Mouse (Mus musculus) c-Kit-positive CD71-negative TER-119-negative erythroid progenitor cells, embryonic 14.5 days (primary cell): ENCODE measurements around the gene Dcakd.

ENCODE experiments used
- DNase-seq: peaks from one replicate; pipeline ENCODE4 v3.0.0-alpha.2; 2013; ENCODE audit warnings: low read depth

Dcakd gene

DNA sequence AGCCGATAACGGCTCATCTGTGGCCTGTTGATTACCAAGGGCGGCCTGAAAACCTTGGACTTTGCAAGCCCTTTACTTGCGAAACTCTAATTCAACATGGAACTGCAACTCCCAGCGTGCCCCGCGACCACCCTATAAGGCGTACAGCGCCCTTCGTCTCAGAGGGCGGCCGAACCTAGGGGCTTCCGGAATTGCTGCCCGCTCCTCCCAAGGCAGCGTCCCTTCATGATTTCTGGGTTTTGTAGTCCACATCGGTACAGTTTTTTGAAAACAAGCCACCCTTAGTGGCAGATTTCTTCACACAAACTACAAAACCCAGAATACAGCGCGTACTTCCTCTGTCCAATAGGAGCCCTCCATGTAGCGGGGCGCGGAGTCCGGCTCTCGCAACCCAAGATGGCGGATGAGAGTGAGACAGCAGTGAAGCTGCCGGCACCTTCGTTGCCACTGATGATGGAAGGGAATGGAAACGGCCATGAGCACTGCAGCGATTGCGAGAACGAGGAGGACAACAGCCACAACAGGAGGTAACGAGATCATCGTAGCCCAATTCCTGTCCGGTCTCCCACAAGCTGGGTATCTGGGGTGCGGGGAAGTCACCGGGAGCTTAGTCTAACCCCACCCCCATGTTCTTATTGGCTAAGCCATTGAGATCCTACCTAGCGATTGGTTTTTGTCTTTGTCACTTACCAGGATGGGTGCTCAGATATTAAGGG lies at the start of gene Dcakd, which contains the start of gene Nmt1:
Dcakd (minus strand) TSS at position 158 of the 716 bp plus-strand sequence.
Nmt1 (plus strand) TSS at position 15 of the 716 bp plus-strand sequence.
- DNase-seq, result peak; percentile 92

DNA sequence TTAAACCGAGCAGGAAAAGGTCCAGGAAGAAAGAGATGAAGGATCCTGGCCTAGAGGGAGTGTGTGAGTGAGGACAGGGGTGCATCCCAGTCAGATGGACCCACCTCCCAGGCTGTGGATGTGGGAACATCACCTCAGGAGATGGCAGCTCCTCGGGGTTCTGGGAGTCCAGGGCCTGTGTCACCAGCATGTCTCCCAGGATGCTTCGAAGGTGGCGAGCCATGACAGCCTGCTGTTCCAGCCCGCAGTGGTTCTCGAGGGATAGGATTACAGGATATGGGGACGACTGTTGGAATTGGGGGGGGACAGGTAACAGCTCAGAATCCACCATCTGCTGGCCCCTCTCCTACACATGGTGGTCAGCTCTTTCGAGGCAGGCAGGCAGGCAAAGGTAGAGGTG lies 48.4 kb upstream of the Dcakd start:
- no peak for DNase-seq

DNA sequence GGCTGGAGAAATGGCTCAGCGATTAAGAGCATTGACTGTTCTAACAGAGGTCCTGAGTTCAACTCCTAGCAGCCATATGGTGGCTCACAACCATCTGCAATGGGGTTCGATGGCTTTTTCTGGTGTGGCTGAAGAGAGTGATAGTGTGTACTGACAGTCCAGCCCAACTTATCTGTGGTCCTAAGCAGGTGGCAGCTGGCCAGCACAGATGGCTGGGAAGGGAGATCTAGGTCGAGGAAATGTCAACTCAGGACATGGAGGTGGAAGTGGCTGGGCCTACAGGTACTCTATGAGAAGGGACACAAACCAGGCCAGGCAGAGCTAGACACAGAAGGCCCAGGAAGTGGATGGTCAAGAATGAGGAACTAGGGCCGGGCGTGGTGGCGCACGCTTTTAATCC lies 47.9 kb upstream of the Dcakd start:
- DNase-seq, result no peak

DNA sequence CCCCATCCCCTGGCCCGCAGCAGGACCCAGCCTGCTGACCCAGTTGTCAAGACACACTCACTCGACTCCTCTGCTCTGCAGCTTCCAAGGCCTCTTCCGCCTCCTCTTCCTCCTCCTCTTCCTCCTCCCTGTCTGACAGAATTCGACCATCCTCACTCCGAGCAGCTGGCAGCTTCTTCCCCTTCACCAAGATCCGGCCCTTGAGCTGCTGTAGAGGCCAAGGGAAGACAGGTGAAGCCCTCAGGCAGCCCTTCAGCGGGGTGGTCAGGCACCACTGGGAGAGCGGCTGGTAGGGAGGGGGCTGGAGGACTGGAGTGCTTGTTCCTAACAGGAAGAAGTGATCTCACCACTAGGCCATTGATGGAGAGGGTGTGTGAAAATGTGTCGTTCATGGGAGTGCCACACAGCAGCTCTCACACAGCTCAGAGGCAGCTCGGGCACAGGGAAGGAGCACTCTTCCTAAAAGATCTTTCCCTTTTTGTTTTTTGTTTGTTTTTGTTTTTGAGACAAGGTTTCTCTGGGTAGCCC lies 46.7 kb upstream of the Dcakd start:
- DNase-seq, result no peak

DNA sequence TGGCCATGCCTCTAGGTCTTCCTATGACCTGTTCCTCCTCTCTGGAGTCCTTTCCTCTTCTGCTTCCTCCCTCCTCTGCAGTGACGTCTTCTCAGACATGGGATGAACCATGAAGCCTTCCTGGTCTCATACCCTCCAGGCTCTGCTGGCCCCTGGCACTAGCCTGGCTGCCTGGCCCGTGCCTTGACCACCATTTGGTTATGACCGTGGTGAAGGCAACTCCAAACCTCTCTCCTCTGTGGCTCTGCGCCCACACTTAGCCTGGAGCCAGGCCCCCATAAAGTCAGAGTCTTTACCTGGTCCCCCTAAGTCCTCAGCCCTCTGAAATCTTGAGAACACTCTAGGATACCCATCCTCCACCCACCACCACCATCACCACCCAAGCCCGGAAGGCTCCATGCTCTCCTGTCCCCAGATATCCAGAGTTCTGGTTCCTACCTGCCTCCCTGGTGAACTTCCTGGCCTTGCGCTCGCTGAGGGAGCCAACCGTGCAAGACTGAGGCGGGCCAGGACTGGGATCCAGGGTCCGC lies 46.1 kb upstream of the Dcakd start:
- DNase-seq, result no peak

DNA sequence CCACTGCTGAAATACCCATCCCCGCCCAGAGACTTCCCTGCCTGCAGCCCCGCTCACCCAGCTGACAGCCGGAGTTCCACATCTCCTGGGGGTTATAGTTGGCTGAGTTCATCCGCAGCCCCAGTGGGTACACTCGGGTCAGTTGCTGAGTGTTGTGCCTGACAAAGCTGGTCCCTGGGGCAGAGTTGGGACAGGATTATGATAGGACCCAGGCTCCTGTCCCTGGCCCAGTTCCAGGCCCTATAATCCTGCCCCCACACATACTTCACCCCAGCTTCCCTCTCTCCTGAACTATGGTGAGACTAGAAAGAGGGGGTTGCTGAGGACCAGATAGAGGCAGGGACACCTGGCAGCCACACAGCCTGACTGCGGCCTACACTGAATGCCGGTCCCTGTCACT lies 45.5 kb upstream of the Dcakd start:
- no peak for DNase-seq

DNA sequence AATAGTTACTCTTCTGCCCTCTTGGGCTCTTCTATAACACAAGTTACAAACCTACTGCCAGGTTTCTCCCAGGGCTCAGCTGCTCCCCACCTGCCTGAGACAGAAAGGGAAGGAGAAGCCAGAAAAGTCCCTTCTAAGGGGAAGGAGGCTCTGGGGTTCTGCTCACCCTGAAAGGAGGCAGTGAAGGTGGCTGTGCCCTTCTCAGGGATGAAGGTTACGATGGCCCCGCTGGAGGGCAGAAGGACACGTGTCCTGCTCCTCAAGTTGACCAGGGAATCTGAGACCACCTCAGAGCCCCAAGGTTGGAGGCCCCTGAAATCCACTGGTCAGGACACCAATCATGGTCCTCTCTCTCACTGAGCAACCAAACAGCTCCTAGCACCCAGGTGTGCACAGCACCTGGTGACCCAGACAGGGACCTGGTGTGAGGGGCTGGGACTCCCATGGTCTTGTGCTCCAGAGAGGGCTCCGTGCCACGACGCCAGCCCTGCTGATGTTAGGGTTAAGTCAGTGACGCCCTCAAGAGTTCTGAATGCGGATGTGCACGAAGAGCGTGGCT lies 42.3 kb upstream of the Dcakd start:
- no peak for DNase-seq

DNA sequence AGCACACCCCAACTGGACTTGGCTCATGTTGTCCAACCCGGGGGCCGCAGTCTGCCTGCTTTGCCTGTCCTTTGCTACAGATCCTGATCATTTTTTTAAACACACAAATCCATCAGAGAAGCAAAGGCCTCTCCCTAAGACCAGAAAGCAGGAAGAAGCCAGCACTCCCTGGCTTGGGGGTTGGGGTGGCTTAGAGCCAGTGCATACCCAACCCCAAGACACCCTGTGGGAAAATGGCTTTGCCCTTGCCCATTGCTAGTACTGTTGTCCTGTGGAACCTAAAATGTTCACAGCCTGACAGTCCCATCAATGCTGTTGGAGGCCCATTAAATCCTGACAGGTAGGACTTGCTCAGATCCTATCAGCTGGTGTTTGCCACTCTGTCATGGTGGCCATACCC lies 41.6 kb upstream of the Dcakd start:
- DNase-seq, result no peak

DNA sequence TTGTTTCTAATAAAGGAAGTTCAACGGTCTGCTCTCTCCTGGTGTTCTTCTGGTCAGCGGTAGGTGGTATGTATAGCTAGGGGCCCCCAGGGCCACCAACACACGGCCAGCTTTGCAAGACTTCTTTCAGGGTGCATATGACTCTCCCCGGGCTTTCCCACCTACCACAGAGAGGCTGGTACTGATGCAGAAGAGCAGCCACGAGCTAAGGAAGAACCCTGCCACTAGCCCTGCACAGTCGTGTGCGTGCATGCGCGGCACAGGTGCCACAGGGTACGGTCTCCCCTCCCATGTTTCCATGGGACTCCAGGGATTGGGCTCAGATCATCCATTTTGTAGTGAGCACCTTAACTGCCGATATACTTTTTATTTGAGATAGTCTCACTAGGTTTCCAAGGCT lies 40.8 kb upstream of the Dcakd start:
- no peak for DNase-seq

DNA sequence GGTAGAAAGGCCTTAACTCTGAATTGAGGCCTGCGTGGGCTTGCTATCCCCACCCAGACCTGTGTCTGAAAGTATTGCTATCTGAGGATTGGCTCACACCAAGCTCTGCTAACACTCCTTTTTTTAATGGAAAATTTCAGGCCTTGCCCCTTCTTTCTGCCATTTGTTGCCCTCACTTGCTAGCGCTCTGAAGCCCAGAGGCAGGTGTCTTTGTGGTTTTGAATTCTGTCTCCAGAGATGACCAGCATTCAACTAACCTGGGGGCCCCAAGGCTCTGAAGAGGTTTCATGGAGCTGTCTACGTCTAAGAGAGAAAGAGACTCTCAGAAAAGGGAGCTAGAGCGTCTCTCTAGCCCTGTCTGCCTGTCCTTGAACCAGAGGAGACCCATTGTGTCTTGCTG lies 40.1 kb upstream of the Dcakd start:
- DNase-seq, result no peak

DNA sequence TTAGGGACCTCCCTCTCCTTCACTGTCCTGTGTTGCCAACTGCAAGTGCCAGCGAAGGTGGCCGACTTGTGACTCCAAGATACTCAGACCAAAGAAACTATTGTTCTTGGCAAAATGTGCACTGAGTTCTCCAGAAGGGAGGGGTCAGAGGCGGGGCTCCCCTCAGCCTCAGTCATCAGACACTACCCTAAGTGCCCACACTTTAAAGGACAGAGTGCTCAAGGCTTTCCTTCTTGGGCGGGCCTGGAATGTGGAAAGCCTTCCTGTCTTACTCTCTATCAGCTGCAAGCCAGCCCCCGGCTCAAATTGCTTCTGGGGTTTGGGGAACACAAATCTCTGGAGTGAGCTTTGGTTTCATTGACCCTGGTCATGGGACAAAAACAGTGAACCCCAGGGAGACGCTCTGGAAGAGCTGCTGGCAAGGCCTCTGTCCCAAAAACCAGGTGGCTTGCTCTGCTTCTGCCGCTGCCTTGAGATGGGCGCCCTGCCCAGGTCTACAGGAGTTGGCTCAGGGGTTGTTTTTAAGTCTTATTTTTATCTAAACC lies 39.4 kb upstream of the Dcakd start:
- no peak for DNase-seq

DNA sequence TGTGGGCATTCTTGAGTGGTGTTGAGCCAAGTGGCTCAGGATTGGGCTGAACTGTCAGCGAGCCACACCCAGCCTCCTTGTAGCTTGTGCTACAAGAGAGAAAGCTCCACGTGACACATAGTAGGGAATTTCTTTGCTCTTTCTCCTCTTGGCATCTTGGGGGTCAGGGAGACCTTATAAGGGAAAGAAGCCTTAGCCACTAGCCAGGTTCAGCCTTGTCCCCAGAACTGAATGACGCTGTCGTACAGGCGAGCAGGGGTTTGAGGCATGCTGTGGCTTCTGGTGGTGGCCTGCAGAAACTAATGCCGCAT lies 38.9 kb upstream of the Dcakd start:
- DNase-seq, result no peak

DNA sequence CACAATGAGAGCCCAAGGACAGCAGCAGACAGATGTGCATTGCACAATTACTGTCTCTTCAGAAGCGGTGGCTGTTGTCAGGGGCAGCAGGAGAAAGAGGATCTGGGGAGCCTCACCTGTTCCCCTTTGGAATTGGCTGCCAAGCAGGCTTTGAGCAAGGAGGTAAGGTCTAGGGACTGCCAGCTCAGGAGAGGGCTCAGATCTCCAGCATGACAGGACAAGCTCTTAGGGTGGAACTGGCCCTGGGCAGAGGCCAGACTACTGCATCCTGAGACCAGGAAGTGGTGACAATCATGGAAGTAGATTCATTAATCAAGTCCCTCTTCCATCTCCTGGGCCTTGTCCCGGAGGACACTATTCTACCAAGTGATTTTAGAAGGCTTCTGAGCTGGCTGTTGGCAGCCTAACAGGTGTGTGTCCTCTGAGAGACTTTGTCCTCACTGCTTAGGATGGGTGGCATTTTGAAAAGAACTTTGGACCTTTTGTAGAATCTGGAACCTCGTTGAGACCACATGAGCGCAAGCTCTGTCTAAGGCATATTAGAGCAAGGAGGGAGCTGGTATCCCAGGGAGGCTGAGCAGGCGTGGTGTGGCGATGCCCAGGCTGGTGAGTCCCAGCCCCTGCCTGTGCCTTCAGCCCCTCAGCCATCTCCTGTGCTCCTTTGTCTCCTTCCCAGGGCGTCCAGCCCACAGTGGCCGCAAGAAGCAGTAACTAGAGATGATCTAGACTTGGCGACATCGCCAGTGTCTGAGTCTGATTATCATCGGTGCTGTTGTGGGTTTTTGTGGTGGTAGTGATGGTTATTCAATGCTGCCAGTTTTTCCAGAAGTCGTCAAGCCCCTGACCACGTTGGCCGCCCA lies 38.3 kb upstream of the Dcakd start:
- DNase-seq, result no peak

DNA sequence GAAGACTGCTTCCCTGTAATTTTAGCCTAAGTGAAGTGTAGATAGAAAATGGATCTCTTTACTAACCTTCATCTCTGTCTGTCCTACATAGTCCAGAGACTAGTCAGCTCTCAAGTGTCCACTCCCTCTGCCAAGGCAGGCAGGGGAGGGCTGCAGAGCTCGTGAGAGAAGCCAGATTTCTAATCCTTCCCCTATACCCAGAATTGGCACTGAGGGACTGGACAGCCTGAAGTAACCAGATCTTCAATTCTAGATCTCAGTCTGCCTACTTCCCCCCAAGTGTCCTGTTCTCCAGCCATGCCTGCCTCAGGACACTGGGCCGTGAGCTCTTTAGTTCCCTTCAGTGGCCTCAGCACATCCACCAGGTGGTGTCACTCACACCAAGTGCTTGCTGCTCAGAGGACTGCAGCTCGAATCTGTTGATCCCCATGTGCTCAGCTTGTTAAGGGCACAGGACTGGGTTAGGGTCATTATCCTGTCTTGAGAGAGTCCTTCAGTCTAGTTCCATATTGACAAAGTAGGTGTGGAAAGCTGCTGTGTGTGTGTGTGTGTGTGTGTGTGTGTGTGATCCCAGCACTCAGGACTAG lies 30.5 kb upstream of the Dcakd start:
- no peak for DNase-seq

DNA sequence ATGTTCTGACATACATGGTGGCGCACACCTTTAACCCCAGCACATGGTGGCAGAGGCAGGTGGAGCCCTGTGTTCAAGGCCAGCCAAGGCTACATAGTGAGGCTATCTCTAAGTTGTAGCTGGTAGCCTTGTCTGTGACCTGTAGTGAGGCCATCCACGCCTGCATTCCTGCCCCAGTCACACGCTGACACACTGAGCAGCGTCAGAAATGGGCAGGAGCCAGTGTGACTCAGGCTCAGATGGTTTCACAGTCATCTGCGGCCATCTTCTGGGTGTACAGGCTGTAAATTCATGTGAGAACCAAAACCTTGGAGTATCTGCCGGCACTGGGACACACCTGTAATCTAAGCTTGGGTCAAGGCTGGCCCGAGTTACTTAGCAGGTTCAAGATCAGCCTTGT lies 28.5 kb upstream of the Dcakd start:
- DNase-seq, result no peak

DNA sequence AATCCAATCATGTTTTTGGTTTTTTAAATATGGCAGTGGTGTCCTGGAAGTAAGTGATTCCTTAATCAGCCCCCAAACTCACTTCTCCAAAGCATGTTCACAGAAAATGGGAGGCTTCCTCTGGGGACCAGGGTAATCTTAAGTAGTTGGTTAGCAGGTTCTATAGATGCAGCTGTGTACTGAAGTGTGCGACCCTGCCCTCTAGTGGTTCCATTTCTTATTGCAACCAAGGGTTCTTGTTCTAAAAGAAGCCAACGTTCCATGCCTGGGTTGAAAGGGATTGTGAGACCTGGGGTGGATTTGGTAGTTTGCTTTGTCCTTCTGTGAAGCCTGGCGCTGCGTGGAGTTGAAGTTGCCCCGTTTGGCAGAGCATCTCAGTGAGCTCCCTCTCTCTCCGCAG lies 26.7 kb upstream of the Dcakd start:
- DNase-seq, result peak; percentile 82

DNA sequence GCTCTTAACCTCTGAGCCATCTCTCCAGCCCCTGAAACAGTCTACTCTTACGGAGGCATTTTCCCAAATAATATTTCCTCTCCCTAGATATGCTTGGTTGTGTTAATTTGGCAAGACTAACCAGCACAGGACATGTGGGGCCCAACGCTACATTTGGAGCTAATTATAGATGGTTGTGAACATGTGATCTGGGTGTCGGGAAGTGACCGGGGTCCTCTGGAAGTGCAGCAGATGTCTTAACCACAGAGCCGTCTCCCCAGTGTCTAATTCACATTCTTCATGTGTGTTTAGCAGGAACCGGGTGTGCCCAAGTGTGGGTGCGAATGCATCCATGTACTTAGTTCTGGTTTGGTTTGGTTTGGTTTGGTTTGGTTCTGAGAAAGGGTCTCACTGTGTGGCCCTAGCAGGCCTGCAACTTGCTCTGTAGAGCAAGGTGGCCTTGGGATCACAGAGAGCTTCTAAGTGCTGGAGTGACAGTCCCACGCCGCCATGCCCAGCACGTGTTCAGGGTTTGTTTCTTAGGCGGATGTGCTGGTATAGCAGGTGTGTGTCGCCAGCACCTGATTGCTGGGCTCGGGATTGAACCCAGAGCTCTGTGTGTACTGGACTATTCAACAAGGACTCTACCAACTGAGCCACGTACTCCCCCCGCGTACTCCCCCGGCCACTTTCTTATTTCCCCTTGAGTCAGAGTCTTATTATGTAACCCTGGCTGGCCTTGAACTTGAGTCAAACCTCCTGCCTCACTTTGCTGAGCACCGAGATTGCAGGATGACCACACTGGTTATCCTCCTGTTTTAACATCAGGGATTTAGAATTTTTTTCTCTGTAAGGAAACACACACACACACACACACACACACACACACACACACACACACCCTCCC lies 25.3 kb upstream of the Dcakd start:
- DNase-seq, result no peak

DNA sequence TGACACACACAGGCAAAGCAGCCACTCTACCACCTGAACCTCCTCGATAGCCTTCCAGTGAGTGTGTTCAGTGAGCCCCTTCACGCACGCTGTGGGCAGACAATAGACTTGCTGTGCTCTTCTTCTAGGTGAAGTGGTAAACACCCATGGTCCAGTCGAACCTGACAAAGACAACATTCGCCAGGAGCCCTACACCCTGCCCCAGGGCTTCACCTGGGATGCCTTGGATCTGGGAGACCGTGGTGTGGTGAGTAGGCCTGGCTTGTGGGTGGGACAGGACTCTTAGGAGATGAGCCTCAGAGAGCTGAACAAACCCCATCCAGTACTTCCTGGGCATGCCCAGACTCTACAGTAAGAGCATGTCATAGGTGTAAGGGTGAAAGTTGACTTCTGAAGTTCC lies 23.9 kb upstream of the Dcakd start:
- no peak for DNase-seq

DNA sequence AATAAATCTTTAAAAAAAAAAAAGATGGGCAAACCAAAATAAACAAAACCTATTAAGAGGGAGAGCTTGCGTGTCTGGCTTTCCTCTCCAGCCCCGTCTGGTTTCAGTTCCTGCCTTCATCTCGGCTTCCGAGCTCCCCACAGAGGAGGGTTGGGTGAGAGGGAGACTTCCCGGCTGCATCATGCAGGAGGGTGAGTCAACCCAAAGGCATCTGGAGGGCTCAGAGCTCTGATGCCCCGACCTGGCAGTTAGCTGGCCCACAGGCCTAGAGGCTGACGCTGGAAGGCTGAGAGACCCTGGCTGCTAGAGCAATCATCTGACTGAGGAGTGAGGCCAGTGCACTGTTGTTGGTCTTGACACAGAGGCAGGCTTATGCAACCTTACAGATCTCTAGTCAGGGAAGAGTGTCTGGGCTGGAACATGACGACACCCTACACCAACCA lies 23.1 kb upstream of the Dcakd start:
- no peak for DNase-seq

DNA sequence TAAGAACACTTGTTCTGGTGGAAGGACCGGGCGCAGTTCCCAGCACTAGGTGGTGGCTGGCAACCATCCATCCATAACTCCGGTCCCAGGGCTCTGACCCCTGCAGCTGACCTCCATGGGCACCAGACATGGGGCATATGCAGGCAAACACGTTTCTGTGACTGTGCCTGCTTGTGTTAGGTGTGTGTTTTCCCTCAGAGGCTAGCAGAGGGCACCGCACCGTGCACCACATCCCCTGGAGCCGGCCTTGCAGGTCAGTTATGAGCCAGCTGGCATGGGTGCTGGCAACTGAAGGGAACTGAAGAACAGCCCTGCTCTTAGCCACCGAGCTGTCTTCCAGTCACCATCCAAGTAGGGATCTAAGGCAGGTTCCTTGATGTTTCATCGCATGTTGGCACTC lies 22.0 kb upstream of the Dcakd start:
- DNase-seq, result no peak

DNA sequence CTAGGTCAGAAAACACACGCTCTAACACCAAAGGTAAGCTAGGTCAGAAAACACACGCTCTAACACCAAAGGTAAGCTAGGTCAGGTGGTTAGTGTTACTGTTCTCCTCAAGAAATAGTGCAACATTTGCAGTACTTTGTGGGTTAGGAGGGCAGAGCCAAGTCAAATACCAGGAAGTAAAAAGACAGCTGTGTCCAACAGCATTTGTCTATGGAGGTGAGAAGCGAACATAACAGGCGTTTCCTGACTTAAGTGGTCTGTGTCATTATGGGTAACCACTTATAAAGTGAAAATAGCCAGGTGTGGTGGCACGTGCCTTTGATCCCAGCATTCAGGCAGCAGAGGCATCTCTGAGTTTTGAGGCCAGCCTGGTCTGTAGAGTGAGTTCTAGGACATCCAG lies 21.5 kb upstream of the Dcakd start:
- no peak for DNase-seq
